Mouse (Mus musculus) cortical plate, adult 2 months (tissue): ENCODE measurements around the gene Plek.

ENCODE experiments used
- CTCF ChIP-seq: fragments of 200-500 bp; IDR thresholded peaks from 2 replicates; pipeline ENCODE4 v1.5.1; 2011; ENCODE audit warnings: mild to moderate bottlenecking, control low read depth, low read length; ENCODE audit not compliant: insufficient read depth; ENCODE audit errors: extremely low read depth
- POLR2A ChIP-seq: fragments of 200-500 bp; IDR thresholded peaks from 2 replicates; pipeline ENCODE4 v1.6.1; 2011; ENCODE audit warnings: mild to moderate bottlenecking, low read length, control low read depth; ENCODE audit not compliant: insufficient read depth; ENCODE audit errors: extremely low read depth

DNA sequence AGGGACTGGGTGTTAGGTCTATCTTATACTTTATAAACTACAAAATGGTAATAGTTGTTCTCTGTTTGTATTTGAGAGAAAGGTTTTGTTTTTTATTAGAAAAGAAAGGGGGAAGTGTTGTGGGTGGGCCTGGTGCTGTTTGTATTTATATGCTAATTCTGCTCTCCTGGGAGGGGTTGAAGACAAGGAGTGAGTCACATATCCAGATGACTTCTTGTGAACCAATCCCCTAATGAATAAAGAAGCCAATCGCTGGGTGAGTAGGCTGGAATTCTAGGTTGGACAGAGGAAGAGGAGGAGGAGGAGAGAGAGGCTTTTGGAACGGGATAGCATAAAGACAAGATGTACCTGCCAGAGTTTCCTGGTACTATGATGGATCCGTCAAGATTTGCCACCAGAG is 29.9 kb upstream of the Plek start:
- TF ChIP-seq CTCF (no peak), POLR2A (no peak)
